Mouse (Mus musculus): ENCODE measurements around the gene Soga1. TPM values are rescaled to one million over a fixed set of nuclear protein-coding genes. Genes with fewer than 3 reads are reported as not detected.
A peak's percentile ranks its signal among the peaks of the same experiment; 100 is the strongest.

The Soga1 gene
- polyA plus RNA-seq, 2 experiments, result 5.5 to 14.2 TPM

GRCm38 (mm10) chr2:157006511-157007233 is 72.4 kb downstream of the Soga1 start, which contains the start of gene Dsn1:
Gene Dsn1 (minus strand): TSS chr2:157007154.
- Histone ChIP-seq H3K9ac (ENCODE audit: low read depth, low read length, severe bottlenecking) (peak within 1 kb of the TSS; percentile 73), H3K4me1 (ENCODE audit: control insufficient read depth, insufficient read depth, low read length) (peaks cover 23% of the 10 kb centered on the region), H3K36me3 (ENCODE audit: control insufficient read depth, insufficient read depth, low read length) (peaks cover 14% of the 10 kb centered on the region), H3K27me3 (ENCODE audit: control insufficient read depth, insufficient read depth, low read length) (no peaks in the 10 kb centered on the region), H3K4me2 (replicated peaks; ENCODE audit: low read depth, low read length, severe bottlenecking) (peak within 1 kb of the TSS; percentile 77), H3K4me3 (replicated peaks; ENCODE audit: low read length) (peak within 1 kb of the TSS; percentile 76), H3K27ac (replicated peaks; ENCODE audit: low read depth, low read length) (peak within 1 kb of the TSS; percentile 75), H3K9me3 (ENCODE audit: control insufficient read depth, low read length) (no peaks in the 10 kb centered on the region)
- peak; percentile 46; the same call in 1 of the 2 replicates for TF ChIP-seq POLR2A (IDR thresholded peaks at IDR 0.05; ENCODE audit: borderline replicate concordance, extremely low read depth, insufficient read depth, insufficient read length)
- ATAC-seq (ENCODE audit: low FRiP score, low read depth), result peak; percentile 81
- WGBS, result under 1% methylated on average over 44 of the region's 56 CpGs
- peak; percentile 78 for DNase-seq (ENCODE audit: low spot score)

DNA sequence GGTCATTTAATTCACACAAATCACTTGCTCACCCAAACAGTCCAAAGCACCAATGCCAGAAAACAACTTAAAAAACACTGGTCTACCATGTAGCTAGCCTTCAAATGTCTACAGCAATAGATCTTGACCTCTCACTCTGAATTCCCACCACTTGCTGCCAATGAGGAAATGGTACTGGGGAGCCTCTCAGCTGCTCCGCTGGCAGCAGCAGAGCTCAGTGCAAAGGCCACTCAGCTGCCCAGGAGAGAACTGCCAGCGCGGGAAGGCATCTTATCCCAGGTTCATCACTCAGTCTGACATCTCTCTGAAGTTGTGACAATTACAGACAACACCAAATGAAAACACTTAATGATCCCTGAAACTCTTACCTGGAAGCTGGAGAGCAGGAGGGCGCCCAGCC is 76.7 kb downstream of the Soga1 start:
- ATAC-seq (ENCODE audit: low FRiP score, low read depth), result no peak
- no peak for TF ChIP-seq POLR2A (IDR thresholded peaks at IDR 0.05; ENCODE audit: borderline replicate concordance, extremely low read depth, insufficient read depth, insufficient read length)
- peaks cover 48% of the 10 kb centered on the region for H3K36me3 ChIP-seq (ENCODE audit: control insufficient read depth, insufficient read depth, low read length)
- no peak overlapping the region for H3K27ac ChIP-seq (replicated peaks; ENCODE audit: low read depth, low read length)
- H3K4me3 ChIP-seq (replicated peaks; ENCODE audit: low read length), result no peak overlapping the region
- 88% methylated on average over 4 of the region's 4 CpGs for WGBS
- H3K4me1 ChIP-seq (ENCODE audit: control insufficient read depth, insufficient read depth, low read length), result peaks cover 7% of the 10 kb centered on the region
- no peaks in the 10 kb centered on the region for H3K27me3 ChIP-seq (ENCODE audit: control insufficient read depth, insufficient read depth, low read length)
- H3K9me3 ChIP-seq (ENCODE audit: control insufficient read depth, low read length), result no peaks in the 10 kb centered on the region
- DNase-seq (ENCODE audit: low spot score), result no peak
- H3K4me2 ChIP-seq (replicated peaks; ENCODE audit: low read depth, low read length, severe bottlenecking), result no peak overlapping the region
- H3K9ac ChIP-seq (ENCODE audit: low read depth, low read length, severe bottlenecking), result no peak overlapping the region

GRCm38 (mm10) chr2:156998263-156998662 is 80.8 kb downstream of the Soga1 start:
- H3K27ac ChIP-seq (replicated peaks; ENCODE audit: low read depth, low read length), result no peak overlapping the region
- DNase-seq (ENCODE audit: low spot score), result no peak
- H3K4me2 ChIP-seq (replicated peaks; ENCODE audit: low read depth, low read length, severe bottlenecking), result no peak overlapping the region
- H3K4me1 ChIP-seq (ENCODE audit: control insufficient read depth, insufficient read depth, low read length), result no peaks in the 10 kb centered on the region
- no peak overlapping the region for H3K4me3 ChIP-seq (replicated peaks; ENCODE audit: low read length)
- 96% methylated on average over 5 of the region's 5 CpGs for WGBS
- no peaks in the 10 kb centered on the region for H3K9me3 ChIP-seq (ENCODE audit: control insufficient read depth, low read length)
- H3K36me3 ChIP-seq (ENCODE audit: control insufficient read depth, insufficient read depth, low read length), result peaks cover 63% of the 10 kb centered on the region
- no peak overlapping the region for H3K9ac ChIP-seq (ENCODE audit: low read depth, low read length, severe bottlenecking)
- TF ChIP-seq POLR2A (IDR thresholded peaks at IDR 0.05; ENCODE audit: borderline replicate concordance, extremely low read depth, insufficient read depth, insufficient read length), result no peak
- no peak for ATAC-seq (ENCODE audit: low FRiP score, low read depth)
- no peaks in the 10 kb centered on the region for H3K27me3 ChIP-seq (ENCODE audit: control insufficient read depth, insufficient read depth, low read length)

DNA sequence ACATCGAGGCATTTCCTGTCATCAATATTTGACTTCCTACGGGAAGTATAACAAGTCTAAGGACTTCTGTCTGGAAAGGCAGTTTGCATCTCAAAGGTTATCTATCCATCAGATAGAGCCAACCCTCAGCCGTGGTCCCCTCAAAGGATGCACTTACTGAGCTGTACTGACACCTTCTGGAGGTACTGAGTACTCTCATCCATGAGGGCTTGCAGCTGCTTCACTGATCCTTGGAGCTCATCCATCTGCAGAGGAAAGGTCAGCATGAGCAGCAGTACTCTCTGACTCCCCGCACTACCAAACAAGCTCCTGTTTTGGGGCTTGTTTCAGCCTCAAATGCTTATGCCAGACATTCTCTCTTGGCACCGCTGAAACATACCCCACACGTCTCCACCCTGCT is 82.5 kb downstream of the Soga1 start:
- no peak overlapping the region for H3K9ac ChIP-seq (ENCODE audit: low read depth, low read length, severe bottlenecking)
- H3K27me3 ChIP-seq (ENCODE audit: control insufficient read depth, insufficient read depth, low read length), result no peaks in the 10 kb centered on the region
- H3K4me1 ChIP-seq (ENCODE audit: control insufficient read depth, insufficient read depth, low read length), result no peaks in the 10 kb centered on the region
- DNase-seq (ENCODE audit: low spot score) (peak; percentile 55), ATAC-seq (ENCODE audit: low FRiP score, low read depth) (no peak)
- no peak overlapping the region for H3K4me2 ChIP-seq (replicated peaks; ENCODE audit: low read depth, low read length, severe bottlenecking)
- no peak overlapping the region for H3K27ac ChIP-seq (replicated peaks; ENCODE audit: low read depth, low read length)
- no peaks in the 10 kb centered on the region for H3K9me3 ChIP-seq (ENCODE audit: control insufficient read depth, low read length)
- no peak overlapping the region for H3K4me3 ChIP-seq (replicated peaks; ENCODE audit: low read length)
- 73% methylated on average over 6 of the region's 6 CpGs for WGBS
- H3K36me3 ChIP-seq (ENCODE audit: control insufficient read depth, insufficient read depth, low read length), result peaks cover 63% of the 10 kb centered on the region
- TF ChIP-seq POLR2A (IDR thresholded peaks at IDR 0.05; ENCODE audit: borderline replicate concordance, extremely low read depth, insufficient read depth, insufficient read length), result no peak

DNA sequence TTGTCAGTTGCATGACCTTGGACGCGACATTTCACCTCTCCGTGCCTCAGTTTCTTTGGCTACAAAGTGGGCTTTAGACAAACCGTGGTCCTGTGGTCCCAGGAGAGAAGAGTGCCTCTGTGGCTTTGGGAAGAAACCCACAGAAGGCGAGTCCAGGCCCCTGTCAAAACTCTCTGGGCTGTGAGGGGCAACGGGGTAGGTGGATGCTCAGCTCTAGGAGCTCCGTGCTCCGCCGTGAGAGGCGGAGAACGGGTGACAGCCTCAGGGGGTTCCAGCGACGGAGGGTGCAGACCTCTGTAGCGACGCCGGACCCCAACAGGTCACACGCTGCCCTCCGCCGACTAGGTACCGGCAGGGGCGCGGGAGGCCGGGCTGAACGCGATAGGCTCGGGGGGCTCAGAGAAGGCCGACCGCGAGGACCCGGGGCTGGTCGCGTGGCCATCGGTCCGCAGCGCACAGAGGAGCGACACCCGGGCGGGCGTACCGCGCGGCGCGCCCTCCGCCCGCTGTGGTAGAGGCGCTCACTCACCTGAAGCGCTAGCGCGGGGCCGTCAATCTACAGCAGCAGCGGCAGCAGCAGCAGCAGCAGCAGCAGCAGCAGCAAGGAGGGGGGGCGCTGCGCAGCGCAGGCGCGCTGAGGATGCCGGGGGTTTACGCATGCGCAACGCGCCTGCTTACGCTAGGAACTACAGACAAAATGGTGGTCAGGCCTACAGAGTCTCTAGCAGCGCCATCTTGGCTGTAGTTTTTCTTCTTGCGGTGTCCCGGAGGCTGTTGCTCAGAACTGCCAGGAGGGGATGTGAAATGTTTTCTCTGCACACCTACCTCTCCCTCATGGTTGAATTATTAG is 87.4 kb downstream of the Soga1 start, which contains the start of gene Ndrg3:
Ndrg3 (minus strand) TSS at position 587 of the 850 bp plus-strand sequence.
- Histone ChIP-seq H3K4me2 (replicated peaks; ENCODE audit: low read depth, low read length, severe bottlenecking) (peak within 1 kb of the TSS; percentile 93), H3K27ac (replicated peaks; ENCODE audit: low read depth, low read length) (peak within 1 kb of the TSS; percentile 59; the same call in 1 of the 2 replicates), H3K4me3 (replicated peaks; ENCODE audit: low read length) (peak within 1 kb of the TSS; percentile 80), H3K36me3 (ENCODE audit: control insufficient read depth, insufficient read depth, low read length) (peaks cover 23% of the 10 kb centered on the region), H3K9me3 (ENCODE audit: control insufficient read depth, low read length) (no peaks in the 10 kb centered on the region), H3K27me3 (ENCODE audit: control insufficient read depth, insufficient read depth, low read length) (no peaks in the 10 kb centered on the region), H3K9ac (ENCODE audit: low read depth, low read length, severe bottlenecking) (peak within 1 kb of the TSS; percentile 81), H3K4me1 (ENCODE audit: control insufficient read depth, insufficient read depth, low read length) (peaks cover 7% of the 10 kb centered on the region; the same call in 1 of the 2 replicates)
- DNase-seq (ENCODE audit: low spot score) (peak; percentile 99), ATAC-seq (ENCODE audit: low FRiP score, low read depth) (peak; percentile 97)
- no peak for TF ChIP-seq POLR2A (IDR thresholded peaks at IDR 0.05; ENCODE audit: borderline replicate concordance, extremely low read depth, insufficient read depth, insufficient read length)
- under 1% methylated on average over 43 of the region's 66 CpGs for whole genome bisulfite sequencing
